9 mouse cellular contexts compared by ENCODE assay signal in the genomic region with DNA sequence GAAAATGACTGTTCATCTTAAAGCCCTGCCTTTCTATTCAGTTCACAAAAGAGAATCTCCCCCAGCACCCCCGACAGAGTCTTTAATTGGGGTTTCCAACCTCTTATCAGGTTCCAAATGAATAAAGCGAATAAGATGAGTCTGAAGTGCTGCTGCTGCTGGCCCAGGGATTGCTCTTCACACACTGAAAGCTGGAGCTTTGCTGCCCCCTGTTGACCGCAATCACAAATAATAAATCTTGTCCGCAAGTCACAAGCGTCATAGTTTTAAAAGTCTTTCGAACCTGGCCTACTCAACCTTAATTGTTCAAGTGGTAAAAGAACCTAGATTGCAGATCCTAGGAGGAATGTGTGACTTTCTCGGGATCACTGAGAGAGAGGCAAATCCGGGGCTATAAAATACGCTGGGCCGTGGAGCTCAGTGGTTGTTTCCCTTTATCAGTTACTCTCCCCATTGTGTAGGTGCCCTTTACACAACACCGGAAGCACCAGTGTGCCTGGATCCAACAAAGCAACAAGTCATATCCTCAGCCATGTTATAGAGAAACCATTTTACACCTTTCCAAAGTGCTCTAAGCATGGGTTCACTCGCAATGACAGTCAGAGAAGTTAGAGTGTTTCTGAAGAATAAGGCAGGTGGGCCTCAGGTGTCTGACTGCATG. TPM values are rescaled to one million over a fixed set of nuclear protein-coding genes. Genes with fewer than 3 reads are reported as not detected.
DNase-seq lines count a peak whose midpoint lies in the region; ATAC-seq and TF ChIP-seq lines count a peak whose summit lies in the region.
"Had no signal": no experiment of that assay in that cellular context is flagged by ENCODE, and none has a peak within 500 bp of the region (broad histone marks: within the 10 kb centered on the region; RNA-seq: fewer than 3 reads in every experiment).

No protein-coding gene starts in this region.

- peak; percentile 80 for TF ChIP-seq CTCF in lung, postnatal 0 days (IDR thresholded peaks at IDR 0.05)

- ATAC-seq in erythroblast, adult 5-6 weeks (replicated peaks; ENCODE audit: low FRiP score, poor library complexity, severe bottlenecking) = 0 out of 2 replicates have a peak, but pooled peaks have one; percentile 64
- ATAC-seq in lung, postnatal 0 days = peak; percentile 30; the same call in 1 of the 2 replicates

- TF ChIP-seq EP300 in lung, postnatal 0 days (IDR thresholded peaks at IDR 0.05) = no peak

- no peaks in the 10 kb centered on the region for H3K27me3 ChIP-seq in lung, postnatal 0 days (replicated peaks; ENCODE audit: insufficient read depth, low read length)
- H3K27me3 ChIP-seq: embryonic facial prominence, embryonic 12.5 days had no signal

- H3K4me1 ChIP-seq in lung, postnatal 0 days (ENCODE audit: insufficient read depth, low read depth, low read length) = no peaks in the 10 kb centered on the region
- H3K4me1 ChIP-seq: embryonic facial prominence, embryonic 12.5 days had no signal

- H3K27ac ChIP-seq in lung, postnatal 0 days (ENCODE audit: low read length) = no peak overlapping the region
- H3K27ac ChIP-seq: embryonic facial prominence, embryonic 12.5 days had no signal

- no peak overlapping the region for H3K4me3 ChIP-seq in lung, postnatal 0 days (ENCODE audit: low read depth, low read length)
- H3K4me3 ChIP-seq: embryonic facial prominence, embryonic 12.5 days had no signal

- no peaks in the 10 kb centered on the region for H3K36me3 ChIP-seq in lung, postnatal 0 days (ENCODE audit: insufficient read depth, low read length)
- H3K36me3 ChIP-seq: embryonic facial prominence, embryonic 12.5 days had no signal

- H3K9ac ChIP-seq in lung, postnatal 0 days (replicated peaks; ENCODE audit: low read depth) = no peak overlapping the region
- H3K9ac ChIP-seq: embryonic facial prominence, embryonic 12.5 days had no signal

- no peak overlapping the region for H3K4me2 ChIP-seq in lung, postnatal 0 days (replicated peaks; ENCODE audit: low read depth, low read length)
- H3K4me2 ChIP-seq: embryonic facial prominence, embryonic 12.5 days had no signal

- DNase-seq in CD4-positive, CD25-positive, alpha-beta regulatory T cell, adult 2 months (ENCODE audit: low read depth, low spot score) = peak; percentile 88
- DNase-seq in adrenal gland, postnatal 4 days (ENCODE audit: low spot score in 2 of 2) = peak; percentile 47 to 61
- peak; percentile 72 to 85 for DNase-seq in heart, postnatal 10 days
- DNase-seq in layer of hippocampus, adult 11-12 months (ENCODE audit: low spot score) = peak; percentile 78
- peak; percentile 84 for DNase-seq in lung, postnatal 0 days (ENCODE audit: low spot score)
- peak; percentile 42 for DNase-seq in ovary, postnatal 10 days (ENCODE audit: low spot score)
- DNase-seq in thymus, postnatal 10 days (ENCODE audit: low spot score in 2 of 2) = peak; percentile 31 to 74

- no peaks in the 10 kb centered on the region for H3K9me3 ChIP-seq in lung, postnatal 0 days (ENCODE audit: low read length)
- H3K9me3 ChIP-seq: embryonic facial prominence, embryonic 12.5 days had no signal

- intact Hi-C loops in heart, postnatal 10 days (cut with DNase I) = loop anchor here (1.0 to 5.0 kb wide), 4 partner anchors 587 to 1093 kb away; no protein-coding TSS in a partner anchor

- 28% methylated on average over 12 of the region's 12 CpGs for WGBS in lung, postnatal 0 days

RNA-seq across cellular contexts. Expression of gene Prep, which starts 21.6 kb away (rescaled TPM):
- 10 to 100 TPM; 21.2 to 21.6 TPM for total RNA-seq in adrenal gland, postnatal 4 days (2021)
- 1.3 and 2.3 TPM in 2 replicates for total RNA-seq in erythroblast, adult 5-6 weeks (2015; ENCODE audit: low replicate concordance)
- 1.8 and 2.8 TPM in 2 replicates for total RNA-seq in erythroblast, adult 5-6 weeks (2017; ENCODE audit: low replicate concordance)
- total RNA-seq in heart, postnatal 10 days (2021) = 10 to 100 TPM; 20.4 to 21.3 TPM
- polyA plus RNA-seq in lung, postnatal 0 days (2015; fragmentation: Nextera tagmentation; extraction: Ambion mirVana) = 20.1 and 22.6 TPM in 2 replicates

Comparison
In these comparisons a context has a peak if more than half of its experiments do, and no peak if none do; other contexts are left out.
1. RNA of gene Prep, which starts 21.6 kb away (total RNA-seq): 21.2 to 21.6 TPM in adrenal gland, postnatal 4 days and 20.4 to 21.3 TPM in heart, postnatal 10 days; 1.3 to 2.8 TPM in erythroblast, adult 5-6 weeks; every median in the first group is over 4 times any median in the second.
2. Peak in every context shown above with its lines, with median percentiles within 50 percentile points of each other: DNase-seq.